Mouse (Mus musculus): ENCODE measurements around the gene Pth2.

The Pth2 gene

GRCm38 (mm10) chr7:45175398-45175797 lies 5.4 kb upstream of the Pth2 start:
- no peak for DNase-seq

DNA sequence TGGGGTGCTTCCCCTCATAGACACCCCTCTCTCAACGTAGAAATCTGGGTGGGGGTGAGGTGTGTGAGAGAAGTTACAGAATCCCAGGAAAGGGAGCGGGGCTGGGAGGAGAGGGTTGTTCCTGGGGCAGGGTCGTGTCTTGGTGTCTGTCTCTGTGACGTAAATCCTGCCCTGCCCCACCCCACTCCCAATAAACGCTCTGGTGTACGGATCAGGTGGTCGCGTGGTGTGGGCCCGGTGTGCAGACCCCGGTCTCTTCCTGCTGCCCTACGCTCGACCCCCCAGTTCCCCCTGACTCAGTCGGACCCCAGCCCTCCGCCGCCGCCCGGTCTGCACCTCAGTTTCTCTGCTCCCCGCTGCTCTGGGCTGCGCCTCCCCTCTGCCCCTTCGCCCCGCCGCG lies 4.9 kb upstream of the Pth2 start:
- no peak for DNase-seq

GRCm38 (mm10) chr7:45176356-45176755 lies 4.4 kb upstream of the Pth2 start:
- DNase-seq = no peak

GRCm38 (mm10) chr7:45178550-45178949 lies 2.2 kb upstream of the Pth2 start:
- no peak for DNase-seq

DNA sequence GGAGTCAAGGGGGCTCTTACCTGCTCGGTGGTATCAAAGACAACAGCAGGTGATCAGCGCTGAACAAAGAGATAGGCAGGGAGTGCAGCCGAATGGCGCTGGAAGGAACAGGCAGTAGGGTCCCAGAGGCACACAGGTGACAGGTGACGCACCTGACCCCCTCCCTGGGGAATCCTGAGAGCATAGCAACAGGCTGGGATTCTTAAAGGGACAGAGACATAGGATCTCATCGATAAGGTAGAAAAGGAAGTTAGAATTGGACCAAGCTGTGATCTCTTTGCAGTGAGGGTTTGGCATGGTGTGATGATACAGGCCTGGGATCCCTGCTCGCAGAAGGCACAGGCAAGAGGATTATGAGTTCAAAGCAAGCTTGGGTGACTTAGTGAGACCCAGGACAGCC lies 1.3 kb upstream of the Pth2 start, which contains the start of gene Gfy:
Gfy (minus strand) TSS at position 101 of the 400 bp plus-strand sequence.
- no peak for DNase-seq

- peak; percentile 81 for DNase-seq
These were observed 745 bp downstream of the Pth2 start for GRCm38 (mm10) chr7:45181540-45181939.

DNA sequence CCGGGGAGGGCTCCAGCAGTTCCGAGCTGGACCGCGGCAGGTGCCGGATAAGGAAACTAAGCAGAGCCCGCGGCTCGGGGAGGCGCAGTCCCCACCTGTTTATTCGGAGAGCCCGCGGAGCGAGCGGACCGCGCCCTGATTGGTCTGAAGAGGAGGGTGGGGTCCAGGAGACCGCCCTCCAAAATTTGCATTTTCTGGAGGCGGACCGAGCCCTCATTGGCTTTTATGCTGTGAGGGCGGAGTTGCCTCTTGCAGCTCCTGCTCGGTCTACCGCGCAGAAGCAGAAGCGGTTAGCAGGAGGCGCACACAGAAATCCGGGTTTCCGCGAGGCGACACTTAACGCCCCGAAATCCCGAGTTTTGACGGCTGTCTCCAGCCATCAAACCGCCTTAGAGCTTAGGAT lies 1.4 kb downstream of the Pth2 start:
- peak; percentile 95 for DNase-seq

DNA sequence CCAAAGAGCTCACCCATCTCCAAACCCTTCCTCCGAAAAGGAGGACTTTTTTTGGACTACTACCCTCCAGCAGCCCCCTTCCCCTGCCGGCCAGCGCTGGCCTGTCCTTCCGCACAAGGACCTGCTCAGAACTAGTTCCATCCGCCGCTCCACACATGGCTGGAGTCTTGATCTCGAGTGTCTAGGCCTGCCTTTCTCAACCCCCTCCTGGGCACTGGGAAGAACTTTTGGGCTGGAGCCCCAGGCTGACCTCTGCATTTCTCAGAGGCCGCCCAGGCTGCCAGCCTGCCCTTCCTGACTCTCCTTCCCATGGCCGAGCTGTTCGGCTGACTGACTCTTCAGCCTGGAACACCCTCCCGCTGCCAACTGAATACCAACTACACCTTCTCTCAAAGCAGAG lies 1.8 kb downstream of the Pth2 start:
- DNase-seq = no peak

- DNase-seq = no peak
These were observed 2.9 kb downstream of the Pth2 start for GRCm38 (mm10) chr7:45183672-45184071.

- DNase-seq = peak; percentile 77
These were observed 5.1 kb downstream of the Pth2 start for GRCm38 (mm10) chr7:45185921-45186320.

GRCm38 (mm10) chr7:45189600-45189999 lies 8.8 kb downstream of the Pth2 start:
- no peak for DNase-seq

DNA sequence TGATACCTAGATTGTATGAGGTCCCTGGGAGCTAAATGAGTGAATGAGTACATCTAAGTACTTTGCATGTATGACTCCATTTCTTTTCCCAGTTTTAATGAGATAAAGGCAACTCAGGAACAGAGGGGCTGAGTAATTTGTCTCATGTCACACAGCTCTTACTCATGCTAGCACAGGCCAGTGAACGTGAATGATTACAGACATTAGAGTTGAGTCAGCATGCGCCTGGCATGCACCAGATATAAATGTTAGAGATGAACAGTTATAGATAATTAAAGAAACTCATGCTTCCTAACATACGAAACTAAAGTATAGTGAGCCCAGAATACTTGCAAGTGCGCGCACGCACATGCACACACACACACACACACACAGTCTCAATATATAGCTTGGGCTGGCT lies 9.4 kb downstream of the Pth2 start:
- DNase-seq = no peak

GRCm38 (mm10) chr7:45191161-45191560 lies 10.4 kb downstream of the Pth2 start:
- DNase-seq = no peak

GRCm38 (mm10) chr7:45191803-45192363 lies 11.1 kb downstream of the Pth2 start:
- DNase-seq = peak; percentile 55

DNA sequence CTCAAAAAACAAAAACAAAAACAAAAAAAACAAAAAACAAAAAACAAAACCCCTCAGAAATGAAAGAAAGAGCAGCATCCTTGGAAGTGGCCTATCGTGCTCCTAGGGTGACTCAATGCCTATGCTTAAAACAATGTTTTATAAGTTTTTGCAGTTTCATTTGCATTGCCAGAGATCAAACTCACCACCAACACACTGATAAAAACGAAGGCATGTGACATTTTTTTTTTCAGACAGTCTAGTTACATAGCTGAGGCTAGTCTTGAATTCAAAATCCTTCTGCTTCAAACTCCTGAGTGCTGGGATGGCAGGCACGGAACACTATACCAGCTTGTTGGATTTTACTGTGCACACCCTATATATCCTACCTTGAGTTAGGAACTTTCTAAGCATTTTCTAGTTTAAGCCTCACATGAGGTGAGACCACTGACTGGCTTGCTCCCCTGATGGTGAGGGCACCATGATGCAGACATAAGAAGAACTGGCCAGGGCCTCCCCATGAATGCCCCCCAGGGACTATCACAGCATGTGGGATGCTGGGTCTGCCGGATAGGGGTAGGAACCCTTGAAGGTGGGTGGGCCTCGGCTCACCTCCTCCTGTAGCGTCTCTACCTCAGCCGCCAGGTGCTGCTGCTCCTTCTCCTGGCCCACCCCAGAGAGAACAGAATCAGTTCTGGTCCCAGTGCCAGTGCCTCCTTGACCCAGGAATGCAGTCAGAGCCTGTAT lies 12.0 kb downstream of the Pth2 start:
- no peak for DNase-seq

- no peak for DNase-seq
These were observed 12.6 kb downstream of the Pth2 start for GRCm38 (mm10) chr7:45193406-45193805.

DNA sequence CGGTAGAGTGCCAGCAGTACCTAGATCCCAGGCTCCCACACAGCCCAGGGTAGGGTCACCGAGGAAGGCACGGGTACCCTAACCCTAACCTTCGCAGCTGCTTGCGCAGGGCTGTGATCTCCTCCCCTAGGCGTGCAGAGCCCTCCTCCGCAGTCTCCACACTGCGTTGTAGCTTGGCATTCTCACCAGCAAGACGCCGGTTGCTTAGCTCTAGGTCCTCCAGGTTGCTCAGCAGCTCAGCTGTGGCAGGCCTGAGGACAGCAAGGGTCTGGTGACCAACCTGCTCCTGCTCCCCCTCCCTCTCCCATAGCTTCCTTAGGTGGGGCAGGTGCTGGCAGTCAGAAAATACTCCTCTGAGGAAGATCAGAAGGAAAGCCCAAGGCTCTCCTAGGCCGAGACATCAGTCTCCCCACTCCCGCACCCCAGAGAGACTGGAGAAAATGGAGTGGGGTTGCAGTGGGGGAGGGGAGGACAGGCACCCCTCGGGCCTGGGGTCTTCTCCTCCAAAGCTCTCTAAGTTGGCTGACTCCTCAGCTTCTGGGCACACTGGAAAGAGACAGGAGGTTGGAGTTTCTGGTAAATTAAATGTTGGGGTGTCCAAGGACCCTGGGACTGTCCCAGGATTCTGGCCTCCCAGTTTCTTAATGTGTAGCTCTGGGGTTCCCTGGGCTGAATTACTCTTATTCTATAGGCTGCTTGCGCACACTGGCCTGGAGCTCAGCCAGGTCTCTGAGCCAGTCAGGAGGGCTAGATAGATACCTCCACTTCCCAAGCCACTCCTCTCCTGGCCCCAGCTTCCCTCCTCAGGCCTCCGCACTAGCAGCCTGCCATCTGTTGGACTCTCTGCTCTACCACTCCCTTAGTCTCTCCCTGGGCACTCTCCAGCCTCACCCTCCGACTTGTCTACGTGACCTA lies 13.3 kb downstream of the Pth2 start:
- no peak for DNase-seq

GRCm38 (mm10) chr7:45195341-45196175 lies 14.8 kb downstream of the Pth2 start:
- peak; percentile 78 for DNase-seq

- DNase-seq = no peak
These were observed 15.4 kb downstream of the Pth2 start for GRCm38 (mm10) chr7:45196176-45196535.

GRCm38 (mm10) chr7:45196994-45197393 lies 16.2 kb downstream of the Pth2 start:
- no peak for DNase-seq

GRCm38 (mm10) chr7:45198435-45198834 lies 17.6 kb downstream of the Pth2 start:
- peak; percentile 88 for DNase-seq

DNA sequence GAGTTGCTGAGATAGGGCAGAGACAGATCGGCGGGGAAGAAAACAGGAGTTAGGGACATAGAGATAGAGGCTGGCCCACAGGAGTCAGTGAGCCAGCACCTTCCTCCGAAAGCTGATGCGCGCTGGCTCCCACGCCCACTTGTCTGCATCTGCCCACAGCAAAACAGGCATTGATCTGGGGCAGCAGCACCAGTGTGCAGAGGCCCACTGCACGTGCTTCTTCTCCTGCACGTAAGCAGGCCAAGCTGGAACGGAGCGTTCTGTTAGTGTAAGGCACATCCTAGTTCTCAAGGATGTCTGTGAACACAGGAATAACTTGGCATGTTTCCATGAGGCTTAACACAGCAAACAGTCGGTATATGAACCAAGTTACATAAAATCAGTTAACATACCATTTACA lies 18.2 kb downstream of the Pth2 start:
- DNase-seq = no peak

DNA sequence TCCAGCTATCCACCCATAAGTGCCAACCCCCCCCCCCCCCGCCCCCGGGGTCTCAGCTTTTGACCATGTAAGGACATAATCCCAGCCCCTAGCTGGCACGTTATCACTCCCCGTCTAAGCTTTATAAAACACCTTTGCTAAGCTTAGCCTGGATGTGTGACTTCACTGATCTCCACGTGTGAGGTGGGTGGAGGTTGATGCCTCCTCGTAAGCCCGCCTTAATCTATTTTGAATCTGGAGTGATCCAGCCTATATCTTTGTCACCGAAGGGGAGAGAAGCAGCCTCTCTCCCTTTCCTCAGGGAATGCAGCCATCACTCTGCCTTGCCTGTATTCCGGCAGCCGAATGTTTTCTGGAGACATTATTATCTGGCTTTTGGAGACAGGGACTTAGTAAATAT lies 21.9 kb downstream of the Pth2 start:
- DNase-seq = peak; percentile 23

Data from retina, postnatal 1 day (tissue).